Mouse (Mus musculus): ENCODE measurements around the gene Atp5f1. TPM values are rescaled to one million over a fixed set of nuclear protein-coding genes. Genes with fewer than 3 reads are reported as not detected.
"Not testable (repeated sequence)": the region's sequence is repeated elsewhere in the genome, so short reads cannot be mapped to it uniquely, and the experiment has no call there.

Gene Atp5f1
- polyA plus RNA-seq, 1 experiment: 69.0 TPM

DNA sequence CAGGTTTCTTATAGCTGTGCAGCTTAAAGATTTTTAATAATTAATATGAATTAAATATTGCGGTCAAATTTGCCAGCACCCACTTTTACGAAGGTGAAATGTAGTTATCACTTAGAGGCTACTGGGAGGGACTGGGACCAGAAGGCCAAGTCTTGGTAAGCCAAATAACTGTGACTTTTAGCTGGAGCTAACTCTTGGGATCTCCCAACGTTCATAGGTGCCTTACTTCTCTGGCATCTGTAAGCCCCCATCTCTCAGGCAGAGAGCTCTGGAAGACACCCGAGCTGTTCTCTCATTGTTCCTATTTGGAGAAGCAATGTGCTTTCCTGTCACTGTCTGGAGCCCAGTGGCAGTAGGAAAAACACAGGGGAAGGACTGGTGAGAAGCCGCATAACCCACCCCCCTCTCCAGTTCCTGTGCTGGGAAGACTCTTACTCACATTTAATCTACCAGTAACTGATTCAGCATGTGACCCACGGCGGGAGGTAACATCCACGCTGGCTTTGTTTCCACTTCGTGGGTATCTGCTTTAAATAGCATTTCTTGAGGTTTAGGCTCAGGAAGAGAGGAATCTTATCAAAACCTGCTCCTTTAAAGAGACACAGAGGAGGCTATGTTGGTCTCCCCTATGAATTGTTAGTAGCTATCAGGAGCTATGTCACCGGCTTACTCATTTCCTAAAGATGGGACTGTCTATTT lies 42.1 kb downstream of the Atp5f1 start:
- H3K4me3 ChIP-seq (ENCODE audit: control insufficient read depth, low read depth, low read length): no peak overlapping the region
- no peak overlapping the region for H3K27ac ChIP-seq (ENCODE audit: control insufficient read depth, insufficient read depth, low read depth, low read length)
- no peaks in the 10 kb centered on the region for H3K27me3 ChIP-seq (ENCODE audit: control insufficient read depth, insufficient read depth, low read length)
- no peak for TF ChIP-seq CTCF (IDR thresholded peaks at IDR 0.05; ENCODE audit: control insufficient read depth, insufficient read depth, insufficient replicate concordance, low read depth, low read length)
- no peak for TF ChIP-seq POLR2A (IDR thresholded peaks at IDR 0.05; ENCODE audit: control insufficient read depth, low read depth, low read length)
- no peaks in the 10 kb centered on the region for H3K36me3 ChIP-seq (ENCODE audit: control insufficient read depth, insufficient read depth, low read length)
- H3K4me1 ChIP-seq (ENCODE audit: control insufficient read depth, insufficient read depth, low read length): no peaks in the 10 kb centered on the region; the same call in 1 of the 2 replicates

DNA sequence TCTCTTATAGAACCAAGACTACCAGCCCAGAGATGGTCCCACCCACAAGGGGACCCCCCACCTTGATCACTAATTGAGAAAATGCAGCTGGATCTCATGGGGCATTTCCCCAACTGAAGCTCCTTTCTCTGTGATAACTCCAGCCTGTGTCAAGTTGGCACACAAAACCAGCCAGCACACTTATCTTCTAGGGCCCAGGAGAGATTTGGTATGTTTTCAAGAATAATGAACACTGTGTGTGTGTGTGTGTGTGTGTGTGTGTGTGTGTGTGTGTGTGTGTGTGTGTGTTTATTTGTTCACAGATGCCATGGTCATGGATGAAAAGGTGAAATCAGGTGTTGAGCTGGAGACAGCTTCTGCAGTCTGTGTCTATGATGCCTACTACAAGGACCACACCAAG lies 43.4 kb downstream of the Atp5f1 start:
- not testable (repeated sequence) for H3K4me1 ChIP-seq (ENCODE audit: control insufficient read depth, insufficient read depth, low read length); H3K4me3 ChIP-seq (ENCODE audit: control insufficient read depth, low read depth, low read length); H3K27me3 ChIP-seq (ENCODE audit: control insufficient read depth, insufficient read depth, low read length); H3K36me3 ChIP-seq (ENCODE audit: control insufficient read depth, insufficient read depth, low read length); H3K27ac ChIP-seq (ENCODE audit: control insufficient read depth, insufficient read depth, low read depth, low read length)

GRCm38 (mm10) chr3:105915281-105915680 lies 44.6 kb downstream of the Atp5f1 start:
- H3K27ac ChIP-seq (ENCODE audit: control insufficient read depth, insufficient read depth, low read depth, low read length): no peak overlapping the region
- no peak overlapping the region for H3K4me3 ChIP-seq (ENCODE audit: control insufficient read depth, low read depth, low read length)
- H3K36me3 ChIP-seq (ENCODE audit: control insufficient read depth, insufficient read depth, low read length): no peaks in the 10 kb centered on the region
- no peaks in the 10 kb centered on the region; the same call in 1 of the 2 replicates for H3K4me1 ChIP-seq (ENCODE audit: control insufficient read depth, insufficient read depth, low read length)
- H3K27me3 ChIP-seq (ENCODE audit: control insufficient read depth, insufficient read depth, low read length): no peaks in the 10 kb centered on the region
- TF ChIP-seq CTCF (IDR thresholded peaks at IDR 0.05; ENCODE audit: control insufficient read depth, insufficient read depth, insufficient replicate concordance, low read depth, low read length): no peak
- TF ChIP-seq POLR2A (IDR thresholded peaks at IDR 0.05; ENCODE audit: control insufficient read depth, low read depth, low read length): no peak

DNA sequence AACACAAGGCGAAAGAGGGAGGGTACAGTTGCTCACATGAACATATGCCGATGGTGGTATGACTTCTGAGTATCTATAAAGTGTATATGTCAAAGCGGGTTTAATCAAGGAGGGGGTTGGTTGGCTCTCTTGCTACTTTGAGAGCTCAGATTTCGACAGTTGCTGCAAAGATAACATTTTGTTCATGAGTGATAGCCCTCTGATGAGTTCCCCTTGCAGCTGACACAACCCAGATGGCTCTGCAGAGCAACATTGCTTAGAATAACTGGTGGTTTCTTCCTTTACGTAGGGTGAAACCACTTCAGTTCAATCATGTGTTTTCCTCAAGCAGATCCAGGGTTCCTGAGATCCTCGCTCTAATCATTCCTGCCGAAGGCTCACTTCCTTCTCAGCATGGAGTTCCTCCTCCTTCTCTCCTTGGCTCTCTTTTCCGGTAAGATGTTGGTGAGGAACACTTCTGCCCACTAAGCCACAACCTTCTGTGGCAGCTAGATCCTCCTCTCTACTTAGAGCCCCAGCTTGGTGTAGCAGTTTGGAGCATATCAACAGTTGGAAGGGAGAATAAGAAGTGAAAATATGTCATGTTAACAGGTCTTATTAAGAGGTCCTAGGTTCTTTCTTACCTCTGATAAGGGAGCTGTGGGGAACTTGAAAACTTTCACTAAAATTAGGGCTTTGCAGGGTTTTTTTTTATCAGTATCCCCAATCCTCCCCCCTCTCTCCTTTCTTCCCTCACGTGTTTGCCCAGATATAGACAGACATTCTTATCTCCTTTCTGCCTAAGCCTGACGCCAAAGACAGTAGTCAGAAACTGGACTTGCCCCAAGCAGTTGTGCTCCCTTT lies 45.8 kb downstream of the Atp5f1 start:
- TF ChIP-seq CTCF (IDR thresholded peaks at IDR 0.05; ENCODE audit: control insufficient read depth, insufficient read depth, insufficient replicate concordance, low read depth, low read length) (no peak), POLR2A (IDR thresholded peaks at IDR 0.05; ENCODE audit: control insufficient read depth, low read depth, low read length) (no peak)
- Histone ChIP-seq H3K27ac (ENCODE audit: control insufficient read depth, insufficient read depth, low read depth, low read length) (no peak overlapping the region), H3K4me3 (ENCODE audit: control insufficient read depth, low read depth, low read length) (no peak overlapping the region), H3K36me3 (ENCODE audit: control insufficient read depth, insufficient read depth, low read length) (no peaks in the 10 kb centered on the region), H3K4me1 (ENCODE audit: control insufficient read depth, insufficient read depth, low read length) (no peaks in the 10 kb centered on the region), H3K27me3 (ENCODE audit: control insufficient read depth, insufficient read depth, low read length) (no peaks in the 10 kb centered on the region)

GRCm38 (mm10) chr3:105912097-105912880 lies 47.6 kb downstream of the Atp5f1 start:
- TF ChIP-seq CTCF (IDR thresholded peaks at IDR 0.05; ENCODE audit: control insufficient read depth, insufficient read depth, insufficient replicate concordance, low read depth, low read length): no peak
- TF ChIP-seq POLR2A (IDR thresholded peaks at IDR 0.05; ENCODE audit: control insufficient read depth, low read depth, low read length): no peak
- no peak overlapping the region for H3K4me3 ChIP-seq (ENCODE audit: control insufficient read depth, low read depth, low read length)
- H3K36me3 ChIP-seq (ENCODE audit: control insufficient read depth, insufficient read depth, low read length): no peaks in the 10 kb centered on the region
- H3K4me1 ChIP-seq (ENCODE audit: control insufficient read depth, insufficient read depth, low read length): no peaks in the 10 kb centered on the region
- no peak overlapping the region for H3K27ac ChIP-seq (ENCODE audit: control insufficient read depth, insufficient read depth, low read depth, low read length)
- no peaks in the 10 kb centered on the region for H3K27me3 ChIP-seq (ENCODE audit: control insufficient read depth, insufficient read depth, low read length)

DNA sequence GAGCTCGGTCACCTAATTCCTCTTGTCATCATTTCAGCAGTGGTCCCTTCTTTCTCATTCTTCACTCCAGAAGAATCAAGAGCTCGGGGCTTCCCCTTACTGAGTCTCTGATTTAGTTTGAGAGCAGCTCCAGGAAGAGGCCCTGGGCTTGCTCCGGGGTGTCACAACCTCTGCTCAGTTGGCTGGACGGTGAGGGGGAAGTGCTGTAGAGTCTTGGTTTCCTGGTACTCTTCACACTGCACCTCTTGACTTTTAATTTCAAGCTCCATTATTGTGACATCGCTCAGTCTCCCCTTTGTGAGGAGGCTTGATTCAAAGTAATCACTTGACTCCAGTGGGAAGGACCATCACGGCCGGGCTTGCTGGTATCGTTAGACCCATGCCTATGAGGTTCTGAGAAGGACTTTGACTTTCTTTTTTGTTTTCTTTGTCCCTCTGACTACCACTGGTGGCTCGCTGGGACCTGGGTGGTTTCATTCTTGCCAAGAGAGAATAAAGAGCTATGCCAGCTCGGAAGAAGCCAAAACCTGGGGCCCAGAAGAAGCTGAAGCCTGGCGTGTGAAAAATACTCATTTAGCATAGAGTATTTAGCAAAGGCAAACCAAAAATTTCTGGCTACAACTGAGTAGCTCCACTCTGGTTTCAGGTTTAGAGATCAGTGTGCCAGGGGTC lies 49.2 kb downstream of the Atp5f1 start:
- no peaks in the 10 kb centered on the region for H3K27me3 ChIP-seq (ENCODE audit: control insufficient read depth, insufficient read depth, low read length)
- TF ChIP-seq CTCF (IDR thresholded peaks at IDR 0.05; ENCODE audit: control insufficient read depth, insufficient read depth, insufficient replicate concordance, low read depth, low read length) (no peak), POLR2A (IDR thresholded peaks at IDR 0.05; ENCODE audit: control insufficient read depth, low read depth, low read length) (no peak)
- H3K36me3 ChIP-seq (ENCODE audit: control insufficient read depth, insufficient read depth, low read length): no peaks in the 10 kb centered on the region
- no peak overlapping the region for H3K4me3 ChIP-seq (ENCODE audit: control insufficient read depth, low read depth, low read length)
- no peak overlapping the region for H3K27ac ChIP-seq (ENCODE audit: control insufficient read depth, insufficient read depth, low read depth, low read length)
- H3K4me1 ChIP-seq (ENCODE audit: control insufficient read depth, insufficient read depth, low read length): no peaks in the 10 kb centered on the region

- no peaks in the 10 kb centered on the region for H3K27me3 ChIP-seq (ENCODE audit: control insufficient read depth, insufficient read depth, low read length)
- TF ChIP-seq POLR2A (IDR thresholded peaks at IDR 0.05; ENCODE audit: control insufficient read depth, low read depth, low read length) (no peak), CTCF (IDR thresholded peaks at IDR 0.05; ENCODE audit: control insufficient read depth, insufficient read depth, insufficient replicate concordance, low read depth, low read length) (no peak)
- H3K27ac ChIP-seq (ENCODE audit: control insufficient read depth, insufficient read depth, low read depth, low read length): no peak overlapping the region
- no peaks in the 10 kb centered on the region for H3K36me3 ChIP-seq (ENCODE audit: control insufficient read depth, insufficient read depth, low read length)
- H3K4me1 ChIP-seq (ENCODE audit: control insufficient read depth, insufficient read depth, low read length): no peaks in the 10 kb centered on the region
- H3K4me3 ChIP-seq (ENCODE audit: control insufficient read depth, low read depth, low read length): no peak overlapping the region
These were observed 50.9 kb downstream of the Atp5f1 start for GRCm38 (mm10) chr3:105908976-105909375.

All from testis, adult 2 months (tissue).